Mouse (Mus musculus): ENCODE measurements around the gene Arhgef3. TPM values are rescaled to one million over a fixed set of nuclear protein-coding genes. Genes with fewer than 3 reads are reported as not detected.

Gene Arhgef3
- polyA plus RNA-seq, 1 experiment from 2014 or later, result 16.2 TPM

GRCm38 (mm10) chr14:27367117-27367711, 252.5 kb downstream of the Arhgef3 start:
- no peak overlapping the region; the same call in 1 of the 2 replicates for H3K27ac ChIP-seq (replicated peaks)
- no peak overlapping the region for H3K9ac ChIP-seq
- H3K4me1 ChIP-seq, result peaks cover 4% of the 10 kb centered on the region; the same call in 1 of the 2 replicates
- 47% methylated on average over 10 of the region's 10 CpGs for WGBS
- no peaks in the 10 kb centered on the region for H3K36me3 ChIP-seq
- H3K4me2 ChIP-seq (replicated peaks), result no peak overlapping the region
- no peaks in the 10 kb centered on the region for H3K9me3 ChIP-seq (replicated peaks)
- no peaks in the 10 kb centered on the region for H3K27me3 ChIP-seq
- peak; percentile 70 for ATAC-seq (ENCODE audit: insufficient number of reproducible peaks, low FRiP score, low TSS enrichment, low read depth)
- H3K4me3 ChIP-seq (replicated peaks), result no peak overlapping the region

GRCm38 (mm10) chr14:27368619-27369018, 253.9 kb downstream of the Arhgef3 start:
- Histone ChIP-seq H3K4me1 (peaks cover 4% of the 10 kb centered on the region; the same call in 1 of the 2 replicates), H3K27me3 (no peaks in the 10 kb centered on the region), H3K4me2 (replicated peaks) (no peak overlapping the region), H3K27ac (replicated peaks) (0 out of 2 replicates have a peak overlapping the region, but pooled peaks have one; percentile 11), H3K9me3 (replicated peaks) (no peaks in the 10 kb centered on the region), H3K9ac (no peak overlapping the region), H3K4me3 (replicated peaks) (no peak overlapping the region), H3K36me3 (no peaks in the 10 kb centered on the region)
- ATAC-seq (ENCODE audit: insufficient number of reproducible peaks, low FRiP score, low TSS enrichment, low read depth), result 0 out of 2 replicates have a peak, but pooled peaks have one; percentile 47
- WGBS, result 40% methylated on average over 4 of the region's 4 CpGs

- H3K4me1 ChIP-seq, result peaks cover 4% of the 10 kb centered on the region; the same call in 1 of the 2 replicates
- no peaks in the 10 kb centered on the region for H3K27me3 ChIP-seq
- no peak overlapping the region for H3K4me3 ChIP-seq (replicated peaks)
- H3K9ac ChIP-seq, result no peak overlapping the region
- H3K4me2 ChIP-seq (replicated peaks), result no peak overlapping the region
- no peak overlapping the region for H3K27ac ChIP-seq (replicated peaks)
- H3K36me3 ChIP-seq, result no peaks in the 10 kb centered on the region
- ATAC-seq (ENCODE audit: insufficient number of reproducible peaks, low FRiP score, low TSS enrichment, low read depth), result no peak
- no peaks in the 10 kb centered on the region for H3K9me3 ChIP-seq (replicated peaks)
- 82% methylated on average over 4 of the region's 4 CpGs for WGBS
Observed at GRCm38 (mm10) chr14:27369503-27369902, 254.8 kb downstream of the Arhgef3 start.

GRCm38 (mm10) chr14:27371669-27372076, 257.0 kb downstream of the Arhgef3 start:
- Histone ChIP-seq H3K4me3 (replicated peaks) (no peak overlapping the region), H3K9ac (no peak overlapping the region), H3K27ac (replicated peaks) (no peak overlapping the region), H3K9me3 (replicated peaks) (no peaks in the 10 kb centered on the region), H3K36me3 (no peaks in the 10 kb centered on the region), H3K4me2 (replicated peaks) (no peak overlapping the region), H3K27me3 (no peaks in the 10 kb centered on the region), H3K4me1 (peaks cover 4% of the 10 kb centered on the region; the same call in 1 of the 2 replicates)
- no peak for ATAC-seq (ENCODE audit: insufficient number of reproducible peaks, low FRiP score, low TSS enrichment, low read depth)
- WGBS, result 52% methylated on average over 8 of the region's 8 CpGs

- no peak overlapping the region for H3K27ac ChIP-seq (replicated peaks)
- ATAC-seq (ENCODE audit: insufficient number of reproducible peaks, low FRiP score, low TSS enrichment, low read depth), result no peak
- 86% methylated on average over 5 of the region's 5 CpGs for WGBS
- H3K4me1 ChIP-seq, result no peaks in the 10 kb centered on the region
- H3K9me3 ChIP-seq (replicated peaks), result no peaks in the 10 kb centered on the region
- no peak overlapping the region for H3K4me3 ChIP-seq (replicated peaks)
- H3K9ac ChIP-seq, result no peak overlapping the region
- H3K27me3 ChIP-seq, result no peaks in the 10 kb centered on the region
- H3K36me3 ChIP-seq, result no peaks in the 10 kb centered on the region
- no peak overlapping the region for H3K4me2 ChIP-seq (replicated peaks)
Observed at GRCm38 (mm10) chr14:27373498-27373897, 258.8 kb downstream of the Arhgef3 start.

- H3K4me3 ChIP-seq (replicated peaks), result no peak overlapping the region
- no peaks in the 10 kb centered on the region for H3K4me1 ChIP-seq
- no peaks in the 10 kb centered on the region for H3K36me3 ChIP-seq
- H3K9me3 ChIP-seq (replicated peaks), result no peaks in the 10 kb centered on the region
- H3K9ac ChIP-seq, result no peak overlapping the region
- H3K4me2 ChIP-seq (replicated peaks), result no peak overlapping the region
- no peaks in the 10 kb centered on the region for H3K27me3 ChIP-seq
- 46% methylated on average over 5 of the region's 5 CpGs for WGBS
- peak overlapping the region; percentile 12; the same call in 1 of the 2 replicates for H3K27ac ChIP-seq (replicated peaks)
- ATAC-seq (ENCODE audit: insufficient number of reproducible peaks, low FRiP score, low TSS enrichment, low read depth), result no peak
Observed at GRCm38 (mm10) chr14:27376115-27376648, 261.5 kb downstream of the Arhgef3 start.

GRCm38 (mm10) chr14:27378669-27379068, 264.0 kb downstream of the Arhgef3 start:
- ATAC-seq (ENCODE audit: insufficient number of reproducible peaks, low FRiP score, low TSS enrichment, low read depth), result no peak
- 90% methylated on average over 7 of the region's 7 CpGs for WGBS
- Histone ChIP-seq H3K4me1 (no peaks in the 10 kb centered on the region), H3K27me3 (no peaks in the 10 kb centered on the region), H3K36me3 (no peaks in the 10 kb centered on the region), H3K9ac (no peak overlapping the region), H3K9me3 (replicated peaks) (no peaks in the 10 kb centered on the region), H3K4me2 (replicated peaks) (no peak overlapping the region), H3K27ac (replicated peaks) (no peak overlapping the region), H3K4me3 (replicated peaks) (no peak overlapping the region)

GRCm38 (mm10) chr14:27379404-27379803, 264.7 kb downstream of the Arhgef3 start:
- Histone ChIP-seq H3K27ac (replicated peaks) (no peak overlapping the region), H3K9me3 (replicated peaks) (no peaks in the 10 kb centered on the region), H3K4me1 (no peaks in the 10 kb centered on the region), H3K27me3 (no peaks in the 10 kb centered on the region), H3K4me2 (replicated peaks) (no peak overlapping the region), H3K9ac (no peak overlapping the region), H3K36me3 (no peaks in the 10 kb centered on the region), H3K4me3 (replicated peaks) (no peak overlapping the region)
- WGBS, result 80% methylated on average over 12 of the region's 12 CpGs
- ATAC-seq (ENCODE audit: insufficient number of reproducible peaks, low FRiP score, low TSS enrichment, low read depth), result no peak

- H3K36me3 ChIP-seq, result no peaks in the 10 kb centered on the region
- H3K4me3 ChIP-seq (replicated peaks), result no peak overlapping the region
- no peaks in the 10 kb centered on the region for H3K27me3 ChIP-seq
- no peaks in the 10 kb centered on the region for H3K9me3 ChIP-seq (replicated peaks)
- H3K9ac ChIP-seq, result no peak overlapping the region
- ATAC-seq (ENCODE audit: insufficient number of reproducible peaks, low FRiP score, low TSS enrichment, low read depth), result no peak
- H3K4me2 ChIP-seq (replicated peaks), result no peak overlapping the region
- H3K27ac ChIP-seq (replicated peaks), result no peak overlapping the region
- H3K4me1 ChIP-seq, result no peaks in the 10 kb centered on the region
- WGBS, result 82% methylated on average over 7 of the region's 7 CpGs
Observed at GRCm38 (mm10) chr14:27381459-27381858, 266.8 kb downstream of the Arhgef3 start.

GRCm38 (mm10) chr14:27383321-27383830, 268.7 kb downstream of the Arhgef3 start:
- WGBS, result 75% methylated on average over 5 of the region's 5 CpGs
- no peak overlapping the region for H3K9ac ChIP-seq
- no peaks in the 10 kb centered on the region for H3K36me3 ChIP-seq
- no peaks in the 10 kb centered on the region for H3K4me1 ChIP-seq
- no peak for ATAC-seq (ENCODE audit: insufficient number of reproducible peaks, low FRiP score, low TSS enrichment, low read depth)
- H3K9me3 ChIP-seq (replicated peaks), result no peaks in the 10 kb centered on the region
- no peaks in the 10 kb centered on the region for H3K27me3 ChIP-seq
- H3K4me3 ChIP-seq (replicated peaks), result no peak overlapping the region
- H3K4me2 ChIP-seq (replicated peaks), result no peak overlapping the region
- no peak overlapping the region for H3K27ac ChIP-seq (replicated peaks)

GRCm38 (mm10) chr14:27384143-27384542, 269.4 kb downstream of the Arhgef3 start:
- H3K4me1 ChIP-seq, result no peaks in the 10 kb centered on the region
- 88% methylated on average over 4 of the region's 4 CpGs for WGBS
- no peaks in the 10 kb centered on the region for H3K36me3 ChIP-seq
- no peaks in the 10 kb centered on the region for H3K9me3 ChIP-seq (replicated peaks)
- no peak overlapping the region for H3K27ac ChIP-seq (replicated peaks)
- no peak overlapping the region for H3K4me3 ChIP-seq (replicated peaks)
- H3K9ac ChIP-seq, result no peak overlapping the region
- no peak for ATAC-seq (ENCODE audit: insufficient number of reproducible peaks, low FRiP score, low TSS enrichment, low read depth)
- no peaks in the 10 kb centered on the region for H3K27me3 ChIP-seq
- no peak overlapping the region for H3K4me2 ChIP-seq (replicated peaks)

- H3K27me3 ChIP-seq, result no peaks in the 10 kb centered on the region
- no peak overlapping the region for H3K4me3 ChIP-seq (replicated peaks)
- no peaks in the 10 kb centered on the region for H3K9me3 ChIP-seq (replicated peaks)
- H3K27ac ChIP-seq (replicated peaks), result no peak overlapping the region
- H3K36me3 ChIP-seq, result no peaks in the 10 kb centered on the region
- no peak for ATAC-seq (ENCODE audit: insufficient number of reproducible peaks, low FRiP score, low TSS enrichment, low read depth)
- H3K9ac ChIP-seq, result no peak overlapping the region
- no peaks in the 10 kb centered on the region for H3K4me1 ChIP-seq
- no peak overlapping the region for H3K4me2 ChIP-seq (replicated peaks)
Observed at GRCm38 (mm10) chr14:27388616-27389015, 273.9 kb downstream of the Arhgef3 start.

Data from embryonic facial prominence, embryonic 15.5 days (tissue).